Mouse (Mus musculus) intestine, embryonic 15.5 days (tissue): ENCODE results near the gene Clca3a1. TPM values are rescaled to one million over a fixed set of nuclear protein-coding genes. Genes with fewer than 3 reads are reported as not detected.
"Not testable (repeated sequence)": the region's sequence is repeated elsewhere in the genome, so short reads cannot be mapped to it uniquely, and the experiment has no call there.

Experiments
- ATAC-seq: fragments of 200-750 bp; cut with Nextera tagmentation; 2 replicates; pipeline ENCODE4 v1.8.0; 2017; ENCODE audit warnings: moderate TSS enrichment, moderate library complexity
- H3K27ac ChIP-seq: fragments of 300-500 bp; sonication (generic); 2 replicates; pipeline ENCODE4 v1.5.1; 2015; ENCODE audit warnings: mild to moderate bottlenecking, inconsistent platforms
- H3K27me3 ChIP-seq: fragments of 300-500 bp; sonication (generic); replicated peaks from 2 replicates; pipeline ENCODE4 v1.6.1; 2015; ENCODE audit warnings: inconsistent platforms
- H3K36me3 ChIP-seq: fragments of 300-500 bp; sonication (generic); 2 replicates; pipeline ENCODE4 v1.6.1; 2015; ENCODE audit warnings: inconsistent platforms
- H3K4me1 ChIP-seq: fragments of 300-500 bp; sonication (generic); replicated peaks from 2 replicates; pipeline ENCODE4 v1.6.1; 2015; ENCODE audit warnings: inconsistent platforms
- H3K4me2 ChIP-seq: fragments of 300-500 bp; sonication (generic); replicated peaks from 2 replicates; pipeline ENCODE4 v1.6.1; 2015; ENCODE audit warnings: mild to moderate bottlenecking, inconsistent platforms
- H3K4me3 ChIP-seq: fragments of 300-500 bp; sonication (generic); replicated peaks from 2 replicates; pipeline ENCODE4 v1.5.1; 2015; ENCODE audit warnings: inconsistent platforms
- H3K9ac ChIP-seq: fragments of 300-500 bp; sonication (generic); 2 replicates; pipeline ENCODE4 v1.6.1; 2015; ENCODE audit warnings: inconsistent platforms
- H3K9me3 ChIP-seq: fragments of 300-500 bp; sonication (generic); 2 replicates; pipeline ENCODE4 v1.6.1; 2016; ENCODE audit warnings: inconsistent platforms
- WGBS: fragments of 180-500 bp; shearing (Covaris S2); methylation state at CpG from one replicate; pipeline ENCODE4 v1.1.7; 2015; 5-methylcytosine and 5-hydroxymethylcytosine counted together
- polyA plus RNA-seq: library from polyadenylated mRNA; unstranded; fragments of >200 nt; fragmentation: Nextera tagmentation; extraction: Ambion mirVana; gene quantifications from 2 replicates; pipeline ENCODE4 v1.2.1, GENCODE M21; 2015

The Clca3a1 gene
- polyA plus RNA-seq, 1 experiment from 2014 or later = 5.7 TPM

DNA sequence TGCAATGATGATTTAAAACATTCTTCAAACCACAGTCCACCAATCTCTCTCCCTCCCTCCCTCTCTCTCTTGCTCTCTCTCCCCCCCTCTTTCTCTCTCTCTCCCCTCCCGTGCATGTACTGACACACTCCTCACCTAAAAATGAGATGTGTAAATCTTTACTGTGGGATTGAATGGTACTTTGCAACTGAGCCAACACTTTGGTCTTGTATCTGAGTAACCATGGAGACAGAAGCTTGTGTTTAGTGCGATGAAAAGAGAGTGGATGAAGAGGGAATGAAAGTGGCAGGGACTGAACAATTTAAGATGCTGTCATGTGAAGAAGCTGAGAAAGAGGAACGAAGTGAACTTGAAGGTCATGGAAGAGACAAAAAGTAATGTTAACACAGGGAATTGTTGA lies 13.1 kb downstream of the Clca3a1 start:
- ATAC-seq, H3K27me3 ChIP-seq, H3K9me3 ChIP-seq, H3K4me2 ChIP-seq, H3K9ac ChIP-seq, H3K27ac ChIP-seq, H3K4me3 ChIP-seq, H3K4me1 ChIP-seq, H3K36me3 ChIP-seq: not testable (repeated sequence)
- WGBS = 38% methylated on average over 3 of the region's 3 CpGs

DNA sequence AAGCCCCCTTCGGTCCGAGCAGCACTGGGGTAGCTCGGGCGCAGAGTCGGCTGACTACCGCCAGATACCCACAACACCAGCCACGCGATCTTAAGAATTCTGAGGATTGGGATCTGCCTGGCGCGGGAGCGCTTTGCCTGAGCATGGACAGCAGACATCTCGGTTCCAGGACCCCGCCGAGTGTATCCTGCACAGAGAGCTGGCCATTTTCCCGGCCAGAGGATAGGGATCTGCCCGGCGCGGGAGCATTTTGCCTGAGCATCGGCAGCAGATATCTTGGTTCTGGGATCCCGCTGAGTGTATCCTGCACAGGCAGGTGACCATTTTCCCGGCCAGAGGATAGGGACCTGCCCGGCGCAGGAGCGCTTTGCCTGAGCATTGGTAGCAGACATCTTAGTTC lies 22.4 kb downstream of the Clca3a1 start:
- H3K27ac ChIP-seq, H3K4me1 ChIP-seq, H3K27me3 ChIP-seq, H3K4me2 ChIP-seq, H3K36me3 ChIP-seq, H3K9ac ChIP-seq, ATAC-seq, H3K9me3 ChIP-seq, H3K4me3 ChIP-seq: not testable (repeated sequence)
- 76% methylated on average over 24 of the region's 24 CpGs for WGBS

DNA sequence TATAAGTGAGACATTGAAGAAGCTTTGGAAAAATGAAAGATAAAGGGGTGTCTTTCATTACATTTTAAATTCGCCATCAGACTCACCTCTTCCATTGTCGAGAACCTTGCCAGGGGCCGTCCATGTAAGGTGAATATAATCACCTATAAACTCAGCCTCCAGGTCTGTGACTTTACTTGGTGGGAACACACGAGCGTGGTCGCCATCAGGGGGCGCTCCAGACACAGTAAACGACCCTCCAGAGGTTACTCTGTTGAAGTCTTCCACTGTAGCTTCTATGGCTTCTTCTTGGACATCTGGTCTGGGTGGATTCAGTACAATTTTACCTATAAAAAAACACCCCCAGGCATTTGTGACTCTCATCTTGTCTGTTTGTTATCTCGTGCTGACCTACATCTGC lies 23.9 kb downstream of the Clca3a1 start:
- no peaks in the 10 kb centered on the region for H3K36me3 ChIP-seq
- H3K4me1 ChIP-seq = no peaks in the 10 kb centered on the region
- ATAC-seq = no peak
- H3K4me2 ChIP-seq = no peak overlapping the region
- no peaks in the 10 kb centered on the region for H3K27me3 ChIP-seq
- no peak overlapping the region for H3K9ac ChIP-seq
- no peak overlapping the region for H3K27ac ChIP-seq
- no peaks in the 10 kb centered on the region for H3K9me3 ChIP-seq
- no peak overlapping the region for H3K4me3 ChIP-seq
- WGBS = 27% methylated on average over 9 of the region's 9 CpGs

DNA sequence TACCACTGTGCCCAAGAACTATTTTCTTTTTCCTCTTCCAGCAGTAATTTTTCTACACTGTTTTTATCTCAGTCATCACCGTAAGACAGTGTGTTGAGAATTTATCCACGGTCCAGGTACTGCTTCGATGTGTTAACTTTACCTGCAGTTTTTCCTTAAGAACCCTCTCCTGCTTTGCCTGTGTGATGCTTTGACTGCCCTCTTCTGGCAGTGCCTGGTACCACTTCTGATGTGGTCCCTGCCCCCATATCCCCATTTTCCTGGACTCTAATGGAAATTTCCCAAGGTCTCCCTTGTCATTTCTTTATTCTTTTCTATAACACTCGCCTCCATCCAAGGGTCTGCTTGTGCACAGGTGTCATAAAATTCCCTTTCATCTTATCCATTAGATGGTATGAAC lies 37.3 kb downstream of the Clca3a1 start:
- Histone ChIP-seq H3K27me3 (no peaks in the 10 kb centered on the region), H3K4me2 (no peak overlapping the region), H3K9ac (no peak overlapping the region), H3K27ac (no peak overlapping the region), H3K36me3 (no peaks in the 10 kb centered on the region), H3K9me3 (no peaks in the 10 kb centered on the region), H3K4me1 (peaks cover 3% of the 10 kb centered on the region; the same call in 1 of the 2 replicates), H3K4me3 (no peak overlapping the region)
- ATAC-seq = no peak
- 55% methylated on average over 4 of the region's 4 CpGs for WGBS

DNA sequence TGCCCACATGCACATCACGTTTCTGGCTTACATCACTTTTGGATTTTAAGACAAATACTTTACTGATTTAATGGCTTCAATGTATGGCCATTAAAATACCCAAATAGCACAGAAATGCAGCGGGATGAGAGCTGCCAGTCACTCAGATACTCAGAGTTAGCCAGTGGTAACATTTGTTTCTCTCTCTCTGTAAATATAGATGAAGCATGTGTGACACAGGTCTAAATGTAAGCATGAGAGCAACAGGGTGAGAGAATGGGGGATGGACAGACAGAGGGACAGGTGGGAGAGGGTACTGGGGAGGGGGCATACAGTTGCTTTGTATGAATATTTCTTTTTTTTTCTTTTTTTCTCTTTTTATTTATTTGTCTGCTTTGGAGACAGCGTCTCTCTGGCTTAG lies 38.2 kb downstream of the Clca3a1 start:
- not testable (repeated sequence) for H3K4me3 ChIP-seq, H3K27ac ChIP-seq, H3K27me3 ChIP-seq, H3K9me3 ChIP-seq, ATAC-seq, H3K36me3 ChIP-seq, H3K4me1 ChIP-seq, H3K4me2 ChIP-seq, H3K9ac ChIP-seq
- WGBS = 73% methylated on average over 3 of the region's 3 CpGs

DNA sequence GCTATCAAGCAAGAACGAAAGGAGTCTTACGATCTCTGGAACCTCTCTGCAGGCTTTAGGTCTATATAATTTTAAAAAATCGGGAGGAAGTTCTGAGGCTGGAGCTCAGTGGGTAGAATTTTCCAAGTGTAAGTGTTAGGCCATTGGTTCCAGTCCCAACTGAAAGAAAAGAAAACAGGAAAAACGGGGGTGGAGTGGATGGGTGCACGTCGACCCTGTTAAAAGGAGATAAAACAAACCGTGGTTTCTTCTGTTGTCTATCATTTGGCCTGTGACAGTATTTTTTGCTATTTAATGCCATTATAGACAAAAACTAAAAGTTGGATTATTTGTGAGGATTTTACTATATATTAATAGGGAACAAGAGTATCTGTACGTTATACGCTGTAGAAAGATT lies 38.9 kb downstream of the Clca3a1 start:
- Histone ChIP-seq H3K9me3 (no peaks in the 10 kb centered on the region), H3K4me3 (no peak overlapping the region), H3K27ac (no peak overlapping the region), H3K4me1 (peaks cover 10% of the 10 kb centered on the region), H3K4me2 (no peak overlapping the region), H3K36me3 (no peaks in the 10 kb centered on the region), H3K9ac (no peak overlapping the region), H3K27me3 (no peaks in the 10 kb centered on the region)
- ATAC-seq = no peak
- 82% methylated on average over 9 of the region's 9 CpGs for WGBS

DNA sequence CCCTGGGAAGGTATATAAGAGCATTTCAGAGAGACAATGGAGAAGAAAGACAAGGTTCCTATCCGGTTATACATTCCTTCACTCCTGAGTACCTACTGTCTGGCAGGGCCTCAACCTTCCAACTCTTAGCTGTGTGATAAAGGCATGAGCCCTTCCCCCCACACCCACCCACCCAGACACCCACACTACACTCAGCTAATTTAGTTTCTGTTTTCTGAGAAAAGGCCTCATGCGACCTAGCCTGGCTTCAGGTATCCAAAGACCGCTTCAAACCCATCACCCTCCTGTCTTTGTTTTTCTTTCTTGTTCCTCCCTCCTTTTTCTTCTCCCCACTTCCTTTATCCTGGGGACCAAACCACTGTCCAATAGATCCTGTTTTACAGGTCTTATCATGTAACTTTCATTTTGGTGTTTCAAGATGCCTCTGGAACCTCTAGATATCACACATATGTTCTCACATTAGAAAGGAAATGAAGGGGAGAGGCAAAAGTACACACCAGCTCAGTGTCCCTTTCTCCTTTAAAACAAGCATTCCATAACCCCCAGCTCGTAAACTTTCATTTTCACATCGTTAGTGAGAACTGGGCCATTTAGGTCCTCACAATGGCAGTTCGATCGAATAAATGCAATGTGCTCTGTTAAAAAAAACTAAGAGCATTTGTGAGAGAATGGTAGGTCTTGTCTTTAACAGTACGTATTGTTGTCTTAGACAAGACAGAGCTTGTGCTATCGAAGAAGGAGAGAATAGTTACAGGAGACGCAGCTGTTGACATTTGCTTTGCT lies 39.5 kb downstream of the Clca3a1 start:
- Histone ChIP-seq H3K27ac (no peak overlapping the region), H3K4me2 (peak overlapping the region; percentile 74; the same call in 1 of the 2 replicates), H3K4me3 (peak overlapping the region; percentile 76; the same call in 1 of the 2 replicates), H3K27me3 (no peaks in the 10 kb centered on the region), H3K9me3 (no peaks in the 10 kb centered on the region), H3K36me3 (no peaks in the 10 kb centered on the region), H3K9ac (no peak overlapping the region), H3K4me1 (peaks cover 10% of the 10 kb centered on the region)
- ATAC-seq = no peak
- 83% methylated on average over 10 of the region's 10 CpGs for WGBS

DNA sequence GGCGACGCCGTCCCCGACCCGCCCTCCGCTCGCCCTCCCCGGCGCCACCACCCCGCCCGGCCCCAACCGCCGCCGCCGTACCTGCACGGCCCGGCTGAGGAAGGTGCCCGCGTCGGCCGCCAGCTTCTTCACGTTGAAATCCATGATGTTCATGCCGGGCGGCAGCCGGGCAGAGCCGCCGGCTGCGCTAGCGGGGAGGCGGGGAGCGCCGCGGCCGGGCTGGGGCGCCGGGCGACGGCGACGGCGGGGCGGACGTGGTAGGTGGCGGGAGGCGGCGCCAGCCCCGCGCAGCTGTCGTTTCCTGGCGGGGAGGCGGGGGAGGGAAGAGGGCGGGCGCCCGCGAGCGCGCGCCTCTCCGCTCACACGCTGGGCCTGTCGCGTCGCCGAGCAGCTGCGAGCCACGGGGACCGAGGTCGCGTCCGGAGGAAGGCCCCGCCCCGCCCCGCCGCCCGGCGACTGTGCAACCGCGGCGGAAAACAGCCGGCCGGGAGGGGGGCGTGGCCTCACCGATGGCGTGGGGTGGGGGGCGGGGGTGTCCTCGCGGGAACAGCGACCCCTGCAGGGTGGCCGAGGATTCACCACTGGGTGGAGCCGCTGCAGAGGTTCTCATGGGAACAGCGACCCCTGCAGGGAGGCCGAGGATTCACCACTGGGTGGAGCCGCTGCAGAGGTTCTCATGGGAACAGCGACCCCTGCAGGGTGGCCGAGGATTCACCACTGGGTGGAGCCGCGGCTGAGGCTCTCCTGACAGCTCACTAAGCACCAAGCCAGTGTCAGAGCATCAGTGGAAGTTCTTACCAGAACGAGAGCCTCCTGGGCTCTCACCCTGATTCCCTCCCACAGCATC lies 40.7 kb downstream of the Clca3a1 start, which contains the start of gene Sh3glb1:
Sh3glb1 (minus strand) TSS at position 435 of the 847 bp plus-strand sequence.
- peaks cover 12% of the 10 kb centered on the region for H3K4me1 ChIP-seq
- no peaks in the 10 kb centered on the region for H3K36me3 ChIP-seq
- ATAC-seq = peak; percentile 95
- H3K4me2 ChIP-seq = peak within 1 kb of the TSS; percentile 74
- no peaks in the 10 kb centered on the region for H3K27me3 ChIP-seq
- peak within 1 kb of the TSS; percentile 81 for H3K9ac ChIP-seq
- no peaks in the 10 kb centered on the region for H3K9me3 ChIP-seq
- H3K4me3 ChIP-seq = peak within 1 kb of the TSS; percentile 76
- WGBS = under 1% methylated on average over 61 of the region's 98 CpGs
- peak within 1 kb of the TSS; percentile 99 for H3K27ac ChIP-seq

DNA sequence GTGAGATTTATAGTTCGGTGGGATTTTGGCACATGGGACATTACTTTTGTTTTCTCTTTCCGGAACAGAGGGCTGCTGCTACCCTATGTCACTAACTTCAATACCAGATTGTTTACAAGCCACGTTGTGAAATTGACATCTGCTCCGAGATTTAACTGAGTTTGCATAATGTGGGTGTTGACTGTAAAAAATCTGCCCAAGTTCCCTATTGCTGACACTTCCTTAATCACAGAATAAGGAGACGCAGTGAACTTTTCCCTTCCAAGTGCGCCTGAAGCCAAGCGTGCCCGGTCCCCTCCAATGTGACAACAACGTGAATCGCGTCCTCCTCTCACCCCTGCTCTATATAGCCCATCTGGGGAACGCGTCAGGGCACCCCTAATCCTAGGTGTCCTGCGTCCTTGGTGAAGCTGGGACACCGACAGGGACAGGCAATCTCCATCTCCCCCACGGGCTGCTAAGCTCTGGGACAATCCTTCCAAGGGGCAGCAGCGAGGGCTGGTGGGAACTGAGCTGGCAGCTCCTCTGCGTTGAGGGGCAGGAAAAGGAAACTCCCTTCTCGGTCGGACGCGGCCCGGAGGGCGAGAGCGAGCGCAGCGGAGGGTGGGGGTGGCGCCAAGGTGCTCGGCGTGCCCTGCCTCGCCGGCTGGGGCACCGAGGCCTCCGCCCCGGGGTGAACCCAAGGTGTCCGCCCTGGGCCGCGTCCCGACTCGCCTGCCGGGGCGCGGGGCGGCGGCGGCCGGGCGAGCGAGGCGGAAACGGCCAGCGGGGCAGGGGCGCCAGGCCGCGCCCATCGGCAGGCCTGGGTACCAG lies 41.5 kb downstream of the Clca3a1 start:
- H3K9me3 ChIP-seq = no peaks in the 10 kb centered on the region
- peak overlapping the region; percentile 76 for H3K4me3 ChIP-seq
- peak overlapping the region; percentile 81 for H3K9ac ChIP-seq
- no peaks in the 10 kb centered on the region for H3K27me3 ChIP-seq
- peak overlapping the region; percentile 99 for H3K27ac ChIP-seq
- H3K4me1 ChIP-seq = peaks cover 17% of the 10 kb centered on the region
- under 1% methylated on average over 39 of the region's 56 CpGs for WGBS
- ATAC-seq = peak; percentile 11
- peak overlapping the region; percentile 74 for H3K4me2 ChIP-seq
- no peaks in the 10 kb centered on the region for H3K36me3 ChIP-seq

DNA sequence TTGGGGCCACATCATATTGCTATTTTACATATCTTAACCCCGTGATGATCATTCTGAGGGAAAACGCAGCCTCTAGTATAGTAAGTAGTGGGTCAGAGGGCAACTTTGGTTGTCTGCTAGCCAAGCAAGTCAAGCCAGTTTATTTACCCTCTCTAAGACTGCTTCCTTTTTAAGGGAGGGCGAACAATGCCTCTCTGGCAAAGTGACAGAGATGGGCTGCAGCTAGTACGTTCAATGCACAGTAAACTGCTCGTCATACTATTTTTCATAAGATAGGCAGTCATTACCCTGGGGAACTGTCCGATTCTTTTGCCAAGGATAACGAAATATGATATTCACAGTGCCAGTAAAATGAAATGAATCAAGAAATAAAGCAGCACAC lies 42.1 kb downstream of the Clca3a1 start:
- H3K9ac ChIP-seq = peak overlapping the region; percentile 81
- peak overlapping the region; percentile 74 for H3K4me2 ChIP-seq
- H3K27ac ChIP-seq = peak overlapping the region; percentile 99; the same call in 1 of the 2 replicates
- no peaks in the 10 kb centered on the region for H3K9me3 ChIP-seq
- no peaks in the 10 kb centered on the region for H3K27me3 ChIP-seq
- H3K4me1 ChIP-seq = peaks cover 21% of the 10 kb centered on the region
- H3K36me3 ChIP-seq = no peaks in the 10 kb centered on the region
- peak overlapping the region; percentile 76 for H3K4me3 ChIP-seq
- 10% methylated on average over 7 of the region's 7 CpGs for WGBS
- no peak for ATAC-seq

DNA sequence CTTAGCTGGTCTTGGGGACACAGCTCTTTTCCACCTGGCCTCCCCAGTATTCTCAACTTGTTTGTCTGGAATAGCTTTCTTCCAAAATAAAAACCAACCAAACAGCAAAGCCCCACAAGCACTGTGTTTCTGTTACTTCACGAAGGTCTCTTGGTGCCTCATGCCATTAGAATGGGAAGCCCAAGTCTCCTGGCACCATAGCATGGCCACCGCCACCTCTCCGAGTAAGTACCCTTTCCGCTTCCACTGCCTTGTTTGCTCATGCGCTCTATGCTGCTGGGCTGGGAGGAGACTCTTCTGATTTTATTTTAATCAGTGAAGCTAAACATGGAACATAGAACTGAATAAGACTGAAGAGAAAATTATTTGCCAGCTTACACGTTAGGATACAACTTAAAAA lies 42.9 kb downstream of the Clca3a1 start:
- no peaks in the 10 kb centered on the region for H3K9me3 ChIP-seq
- H3K4me1 ChIP-seq = peaks cover 21% of the 10 kb centered on the region
- H3K4me2 ChIP-seq = peak overlapping the region; percentile 20; the same call in 1 of the 2 replicates
- H3K27me3 ChIP-seq = no peaks in the 10 kb centered on the region
- no peak for ATAC-seq
- no peak overlapping the region for H3K9ac ChIP-seq
- no peak overlapping the region for H3K27ac ChIP-seq
- H3K4me3 ChIP-seq = no peak overlapping the region
- 79% methylated on average over 6 of the region's 6 CpGs for WGBS
- no peaks in the 10 kb centered on the region for H3K36me3 ChIP-seq

DNA sequence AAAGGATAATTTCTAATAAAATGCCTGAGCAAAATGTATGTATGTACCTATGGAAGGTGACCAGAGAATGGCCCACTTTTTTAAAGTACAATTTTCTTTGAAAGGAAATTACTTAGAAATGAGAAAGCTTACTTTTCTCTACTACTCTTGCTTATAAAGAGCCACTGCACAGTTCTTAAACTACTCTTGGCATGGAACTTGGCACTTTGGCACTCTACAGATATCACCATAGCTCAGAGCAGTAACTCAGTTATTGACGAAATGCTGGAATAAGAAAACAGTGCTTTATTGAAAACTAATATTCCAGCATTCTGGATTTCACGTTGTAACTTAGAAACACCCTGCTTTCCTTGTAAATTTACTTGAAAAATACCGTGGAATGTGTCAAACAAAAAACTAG lies 43.7 kb downstream of the Clca3a1 start:
- H3K4me3 ChIP-seq = no peak overlapping the region
- peaks cover 21% of the 10 kb centered on the region for H3K4me1 ChIP-seq
- H3K9me3 ChIP-seq = no peaks in the 10 kb centered on the region
- WGBS = 82% methylated on average over 3 of the region's 3 CpGs
- no peak overlapping the region for H3K27ac ChIP-seq
- no peak for ATAC-seq
- H3K4me2 ChIP-seq = no peak overlapping the region
- no peak overlapping the region for H3K9ac ChIP-seq
- no peaks in the 10 kb centered on the region for H3K27me3 ChIP-seq
- H3K36me3 ChIP-seq = no peaks in the 10 kb centered on the region
